Mouse (Mus musculus) right cerebral cortex, postnatal 4 days (tissue): ENCODE results near the gene Ccdc127.

Experiments used
- DNase-seq: peaks from one replicate; pipeline ENCODE4 v3.0.0-alpha.2; 2022

The Ccdc127 gene

GRCm38 (mm10) chr13:74390371-74390990, 40.4 kb downstream of the Ccdc127 start, which contains the start of gene Zfp72:
Gene Zfp72, minus strand, starts transcription at chr13:74390836.
- peak; percentile 62 for DNase-seq

DNA sequence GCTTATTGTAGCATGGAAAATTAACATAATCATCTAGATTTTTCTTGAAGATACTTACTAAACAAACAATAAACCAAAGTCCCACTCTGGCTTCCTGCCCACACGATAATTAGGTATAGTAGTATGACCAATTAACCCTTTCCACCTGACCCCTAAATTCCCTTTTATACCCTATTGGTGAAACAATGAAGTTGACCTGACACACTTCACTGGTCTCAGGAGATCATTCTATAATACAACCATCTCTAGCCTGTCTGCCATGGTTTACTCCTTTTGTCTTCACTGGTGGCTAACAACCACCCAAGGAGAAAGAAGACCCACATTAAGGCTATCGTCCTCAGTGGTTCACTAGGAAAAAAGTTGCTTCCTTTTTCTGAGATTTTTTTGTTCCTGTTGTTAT, 41.0 kb downstream of the Ccdc127 start:
- no peak for DNase-seq

DNA sequence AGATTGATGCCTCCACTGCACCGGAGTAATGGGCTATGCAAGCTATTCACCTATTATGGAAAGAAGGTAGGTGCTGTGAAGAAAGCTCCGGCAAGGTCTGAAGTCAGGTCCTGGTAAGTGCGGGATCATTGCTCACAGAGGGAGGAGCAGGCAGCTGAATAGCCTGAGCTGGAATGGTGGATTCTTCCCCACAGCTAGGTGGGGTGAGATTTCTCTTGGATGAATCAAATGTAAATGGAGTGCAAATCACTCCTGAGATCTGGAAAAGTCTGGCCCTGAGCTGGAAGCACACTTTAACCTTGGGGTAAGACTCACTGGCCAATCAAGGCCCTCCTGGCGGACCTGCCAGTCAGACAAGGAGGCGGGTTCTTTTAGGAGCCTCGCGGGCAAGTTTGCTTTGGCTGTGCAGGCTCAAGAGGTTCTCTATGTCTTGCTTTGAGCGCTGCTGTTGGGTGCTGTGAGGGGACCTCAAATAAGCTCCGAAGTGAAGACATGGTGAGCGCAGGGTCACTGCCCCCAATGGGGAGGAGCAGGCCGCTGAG, 49.3 kb downstream of the Ccdc127 start, which contains the start of gene Ftl1-ps1:
Gene Ftl1-ps1 (plus strand): TSS at position 397 of the 542 bp plus-strand sequence.
- DNase-seq: no peak
